Mouse (Mus musculus): ENCODE data around the gene L3mbtl1. TPM values are rescaled to one million over a fixed set of nuclear protein-coding genes. Genes with fewer than 3 reads are reported as not detected.

L3mbtl1 gene
- polyA plus RNA-seq, 1 experiment: 0.01 TPM

DNA sequence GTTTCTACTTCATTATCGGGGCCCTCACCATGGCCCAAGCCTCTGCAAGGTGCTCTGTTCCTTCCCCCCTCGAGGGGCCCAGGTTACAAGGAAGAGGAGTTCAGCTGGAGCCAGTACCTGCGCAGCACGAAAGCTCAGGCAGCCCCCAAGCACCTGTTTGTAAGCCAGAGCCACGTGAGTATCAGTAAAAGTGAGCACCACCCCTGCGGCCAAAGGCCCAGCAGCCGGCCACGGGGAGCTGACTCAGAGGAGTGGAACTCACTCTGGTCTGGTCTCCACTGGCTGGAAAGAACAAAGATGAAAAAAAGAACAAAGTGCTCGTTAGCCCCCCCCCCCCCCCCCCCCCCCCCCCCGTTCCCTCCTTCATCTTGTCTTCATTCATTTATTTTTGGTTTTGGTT, 18.0 kb downstream of the L3mbtl1 start:
- no peak overlapping the region for H3ac ChIP-seq (ENCODE audit: control insufficient read depth, insufficient read length, low read depth)
- TF ChIP-seq USF1 (IDR thresholded peaks at IDR 0.05; ENCODE audit: low read depth) (peak; percentile 18), MYOG (IDR thresholded peaks at IDR 0.05; ENCODE audit: control insufficient read depth, extremely low read depth, insufficient read length) (no peak), MYOD1 (IDR thresholded peaks at IDR 0.05; ENCODE audit: control insufficient read depth, insufficient read length, low read depth) (peak; percentile 51), CEBPB (IDR thresholded peaks at IDR 0.05; ENCODE audit: low read depth) (no peak), FOSL1 (IDR thresholded peaks at IDR 0.05; ENCODE audit: insufficient read depth, low read length, poor library complexity, severe bottlenecking) (no peak), CTCF (IDR thresholded peaks at IDR 0.05; ENCODE audit: control insufficient read depth, insufficient read depth, insufficient read length) (no peak), MAX (IDR thresholded peaks at IDR 0.05) (peak; percentile 22)
- H3K4me3 ChIP-seq (ENCODE audit: insufficient read depth, poor library complexity, severe bottlenecking): no peak overlapping the region
- H3K79me3 ChIP-seq (ENCODE audit: low read depth): no peaks in the 10 kb centered on the region
- H3K79me2 ChIP-seq (ENCODE audit: control insufficient read depth, insufficient read depth): no peaks in the 10 kb centered on the region
- H3K36me3 ChIP-seq (ENCODE audit: control insufficient read depth, insufficient read depth): no peaks in the 10 kb centered on the region
- H3K27me3 ChIP-seq (ENCODE audit: control insufficient read depth, insufficient read depth, insufficient read length): no peaks in the 10 kb centered on the region

DNA sequence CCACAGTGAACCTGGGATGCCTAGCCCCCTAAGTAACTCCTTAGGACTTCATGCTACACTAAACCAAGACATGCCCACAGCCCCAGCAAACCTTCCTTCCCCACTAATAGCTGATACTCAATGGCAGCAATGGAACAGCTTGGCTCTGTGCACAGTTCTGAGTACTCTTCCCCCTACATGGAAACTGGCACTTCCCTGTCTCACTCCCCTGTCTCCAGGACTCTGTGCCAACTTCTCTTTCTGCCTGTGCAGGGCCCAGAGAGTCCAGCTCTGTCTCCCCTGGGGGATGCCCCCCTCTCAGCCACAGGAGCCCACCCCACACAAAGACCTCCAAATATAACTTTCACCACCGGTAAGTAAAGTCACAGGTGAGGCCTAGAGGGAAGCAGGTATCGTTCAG, 23.5 kb downstream of the L3mbtl1 start:
- Histone ChIP-seq H3K79me3 (ENCODE audit: low read depth) (no peaks in the 10 kb centered on the region), H3K27me3 (ENCODE audit: control insufficient read depth, insufficient read depth, insufficient read length) (no peaks in the 10 kb centered on the region), H3K4me3 (ENCODE audit: insufficient read depth, poor library complexity, severe bottlenecking) (no peak overlapping the region), H3ac (ENCODE audit: control insufficient read depth, insufficient read length, low read depth) (no peak overlapping the region), H3K36me3 (ENCODE audit: control insufficient read depth, insufficient read depth) (no peaks in the 10 kb centered on the region), H3K79me2 (ENCODE audit: control insufficient read depth, insufficient read depth) (no peaks in the 10 kb centered on the region)
- TF ChIP-seq CEBPB (IDR thresholded peaks at IDR 0.05; ENCODE audit: low read depth): no peak
- TF ChIP-seq FOSL1 (IDR thresholded peaks at IDR 0.05; ENCODE audit: insufficient read depth, low read length, poor library complexity, severe bottlenecking): no peak
- TF ChIP-seq USF1 (IDR thresholded peaks at IDR 0.05; ENCODE audit: low read depth): no peak
- no peak for TF ChIP-seq MYOG (IDR thresholded peaks at IDR 0.05; ENCODE audit: control insufficient read depth, extremely low read depth, insufficient read length)
- TF ChIP-seq MYOD1 (IDR thresholded peaks at IDR 0.05; ENCODE audit: control insufficient read depth, insufficient read length, low read depth): no peak

DNA sequence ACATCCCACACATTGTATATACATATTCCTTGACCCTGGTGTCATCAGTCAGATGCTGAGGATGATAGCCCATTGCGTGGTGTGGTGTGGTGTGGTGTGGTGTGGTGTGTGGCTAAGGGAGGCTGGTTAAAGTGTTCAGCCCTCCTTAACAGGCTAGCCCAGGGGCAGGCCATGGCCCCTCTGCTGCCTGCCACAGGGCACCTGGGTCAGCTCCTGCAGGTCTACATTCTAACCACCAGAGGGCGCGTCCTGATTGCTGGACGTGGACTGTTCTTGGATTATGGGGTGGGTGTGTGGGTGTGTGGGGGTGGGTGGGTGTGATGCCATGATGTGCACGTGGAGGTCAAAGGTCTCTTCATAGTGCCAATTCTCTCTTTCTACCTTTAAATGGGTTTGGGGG, 25.1 kb downstream of the L3mbtl1 start:
- Histone ChIP-seq H3ac (ENCODE audit: control insufficient read depth, insufficient read length, low read depth) (no peak overlapping the region), H3K79me3 (ENCODE audit: low read depth) (no peaks in the 10 kb centered on the region), H3K36me3 (ENCODE audit: control insufficient read depth, insufficient read depth) (no peaks in the 10 kb centered on the region), H3K27me3 (ENCODE audit: control insufficient read depth, insufficient read depth, insufficient read length) (no peaks in the 10 kb centered on the region), H3K4me3 (ENCODE audit: insufficient read depth, poor library complexity, severe bottlenecking) (no peak overlapping the region), H3K79me2 (ENCODE audit: control insufficient read depth, insufficient read depth) (no peaks in the 10 kb centered on the region)
- TF ChIP-seq MYOG (IDR thresholded peaks at IDR 0.05; ENCODE audit: control insufficient read depth, extremely low read depth, insufficient read length) (no peak), CTCF (IDR thresholded peaks at IDR 0.05; ENCODE audit: control insufficient read depth, insufficient read depth, insufficient read length) (peak; percentile 73)

DNA sequence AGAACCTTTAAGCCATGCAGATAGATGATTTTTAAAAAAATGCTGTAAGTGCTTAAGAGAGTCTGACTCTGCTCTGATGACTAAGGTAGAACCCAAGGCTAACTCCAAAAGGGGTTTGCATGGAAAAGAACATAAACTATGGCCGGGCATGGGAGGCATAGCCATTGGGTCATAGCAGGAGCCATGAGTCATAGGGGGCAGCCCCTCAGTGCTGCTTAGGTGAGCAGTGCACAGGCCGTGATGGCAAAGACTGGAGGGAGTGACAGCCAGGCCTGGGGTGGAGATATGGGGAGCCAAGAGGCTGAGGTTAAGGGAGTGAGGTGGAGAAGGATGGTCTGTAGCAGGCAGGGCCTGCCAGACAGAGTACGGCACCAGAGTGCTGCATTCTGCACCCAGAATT, 25.8 kb downstream of the L3mbtl1 start:
- H3K4me3 ChIP-seq (ENCODE audit: insufficient read depth, poor library complexity, severe bottlenecking): no peak overlapping the region

DNA sequence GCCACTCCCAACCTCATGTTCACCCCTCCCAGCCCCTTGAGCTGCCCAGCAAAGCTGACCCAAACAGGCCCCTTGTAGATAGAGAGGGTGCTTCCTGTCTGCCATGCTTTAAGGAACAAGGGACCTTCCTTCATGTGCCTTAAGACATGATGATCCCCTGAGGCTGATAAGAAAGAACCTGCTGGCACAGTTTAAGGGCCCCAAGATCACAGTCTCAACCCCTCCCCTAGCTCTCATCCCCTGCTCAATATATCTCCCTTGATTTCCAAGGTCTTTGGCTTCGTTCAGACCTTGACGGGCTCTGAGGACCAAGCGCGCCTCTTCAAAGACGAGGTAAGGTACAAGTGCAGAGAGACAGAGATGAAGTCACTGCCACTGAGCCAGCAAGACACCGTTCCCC, 27.6 kb downstream of the L3mbtl1 start:
- Histone ChIP-seq H3K27me3 (ENCODE audit: control insufficient read depth, insufficient read depth, insufficient read length) (no peaks in the 10 kb centered on the region), H3ac (ENCODE audit: control insufficient read depth, insufficient read length, low read depth) (no peak overlapping the region), H3K79me3 (ENCODE audit: low read depth) (no peaks in the 10 kb centered on the region), H3K4me3 (ENCODE audit: insufficient read depth, poor library complexity, severe bottlenecking) (no peak overlapping the region), H3K79me2 (ENCODE audit: control insufficient read depth, insufficient read depth) (no peaks in the 10 kb centered on the region), H3K36me3 (ENCODE audit: control insufficient read depth, insufficient read depth) (no peaks in the 10 kb centered on the region)
- TF ChIP-seq MYOD1 (IDR thresholded peaks at IDR 0.05; ENCODE audit: control insufficient read depth, insufficient read length, low read depth) (no peak), CEBPB (IDR thresholded peaks at IDR 0.05; ENCODE audit: low read depth) (no peak), MYOG (IDR thresholded peaks at IDR 0.05; ENCODE audit: control insufficient read depth, extremely low read depth, insufficient read length) (no peak), USF1 (IDR thresholded peaks at IDR 0.05; ENCODE audit: low read depth) (no peak), CTCF (IDR thresholded peaks at IDR 0.05; ENCODE audit: control insufficient read depth, insufficient read depth, insufficient read length) (no peak), FOSL1 (IDR thresholded peaks at IDR 0.05; ENCODE audit: insufficient read depth, low read length, poor library complexity, severe bottlenecking) (no peak), MAX (IDR thresholded peaks at IDR 0.05) (no peak)

More for the DNA sequence above, 25.8 kb downstream of the L3mbtl1 start:
- Histone ChIP-seq H3K79me3 (ENCODE audit: low read depth) (no peaks in the 10 kb centered on the region), H3K36me3 (ENCODE audit: control insufficient read depth, insufficient read depth) (no peaks in the 10 kb centered on the region), H3K27me3 (ENCODE audit: control insufficient read depth, insufficient read depth, insufficient read length) (no peaks in the 10 kb centered on the region), H3ac (ENCODE audit: control insufficient read depth, insufficient read length, low read depth) (no peak overlapping the region), H3K79me2 (ENCODE audit: control insufficient read depth, insufficient read depth) (no peaks in the 10 kb centered on the region)
- TF ChIP-seq CEBPB (IDR thresholded peaks at IDR 0.05; ENCODE audit: low read depth): no peak
- no peak for TF ChIP-seq FOSL1 (IDR thresholded peaks at IDR 0.05; ENCODE audit: insufficient read depth, low read length, poor library complexity, severe bottlenecking)
- no peak for TF ChIP-seq CTCF (IDR thresholded peaks at IDR 0.05; ENCODE audit: control insufficient read depth, insufficient read depth, insufficient read length)
- TF ChIP-seq MYOG (IDR thresholded peaks at IDR 0.05; ENCODE audit: control insufficient read depth, extremely low read depth, insufficient read length): no peak
- TF ChIP-seq USF1 (IDR thresholded peaks at IDR 0.05; ENCODE audit: low read depth): no peak

DNA sequence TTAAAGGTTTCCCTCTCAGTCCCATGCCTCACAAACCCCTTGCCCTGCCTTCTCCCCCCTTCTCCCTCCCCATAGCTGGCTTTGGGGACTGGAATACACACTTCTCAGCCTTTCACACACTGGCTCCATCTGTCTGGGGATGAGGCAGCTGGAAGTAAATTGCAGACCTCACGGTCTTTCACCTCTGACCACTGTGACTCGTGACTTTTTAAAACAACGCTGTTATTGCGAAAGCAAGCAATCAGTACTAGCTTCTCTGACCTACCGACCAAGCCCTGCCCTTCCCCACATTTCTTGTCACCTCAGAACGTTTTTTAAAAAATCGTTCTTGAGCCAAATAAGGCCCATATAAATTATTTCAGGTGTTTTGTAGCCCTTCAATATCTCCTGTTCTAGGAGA, 29.5 kb downstream of the L3mbtl1 start:
- H3K4me3 ChIP-seq (ENCODE audit: insufficient read depth, poor library complexity, severe bottlenecking): no peak overlapping the region
- H3K79me3 ChIP-seq (ENCODE audit: low read depth): no peaks in the 10 kb centered on the region
- no peaks in the 10 kb centered on the region for H3K36me3 ChIP-seq (ENCODE audit: control insufficient read depth, insufficient read depth)
- no peak for TF ChIP-seq MYOD1 (IDR thresholded peaks at IDR 0.05; ENCODE audit: control insufficient read depth, insufficient read length, low read depth)
- TF ChIP-seq CEBPB (IDR thresholded peaks at IDR 0.05; ENCODE audit: low read depth): peak; percentile 86
- no peak overlapping the region for H3ac ChIP-seq (ENCODE audit: control insufficient read depth, insufficient read length, low read depth)
- no peaks in the 10 kb centered on the region for H3K79me2 ChIP-seq (ENCODE audit: control insufficient read depth, insufficient read depth)
- no peaks in the 10 kb centered on the region for H3K27me3 ChIP-seq (ENCODE audit: control insufficient read depth, insufficient read depth, insufficient read length)

Data from C2C12 (cell line).